Mouse (Mus musculus): Measurements from ENCODE around the gene Prdm16.

DNA sequence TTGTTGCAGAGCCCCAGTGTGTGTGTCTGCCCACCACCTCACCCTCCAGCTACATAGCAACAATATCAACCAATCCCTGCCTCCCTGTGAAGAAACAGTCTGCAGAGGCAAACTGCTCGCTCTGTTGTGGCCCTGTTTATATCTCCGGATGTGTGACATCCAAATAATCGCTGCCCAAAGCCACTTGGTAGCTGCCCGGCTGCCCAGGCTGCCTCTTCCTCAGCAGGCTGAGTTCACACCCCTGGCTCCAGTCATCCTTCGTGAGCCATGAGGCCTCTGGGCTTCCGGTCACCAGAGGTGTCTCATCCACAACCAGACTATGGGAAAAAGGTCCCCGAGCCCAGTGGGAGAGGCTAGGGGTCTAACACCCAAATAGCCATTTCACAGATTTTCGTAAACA, 164.1 kb downstream of the Prdm16 start:
- TF ChIP-seq CTCF (IDR thresholded peaks at IDR 0.05; ENCODE audit: control insufficient read depth, insufficient read depth, insufficient read length), result no peak
- TF ChIP-seq MAX (IDR thresholded peaks at IDR 0.05), result no peak

Data from C2C12 (cell line).